Mouse (Mus musculus) liver, adult 2 months (tissue): Measurements from ENCODE around the gene Hbq1a. TPM values are rescaled to one million over a fixed set of nuclear protein-coding genes. Genes with fewer than 3 reads are reported as not detected.

Source experiments
- DNase-seq: peaks from one replicate; pipeline ENCODE4 v3.0.0-alpha.2; 2011; ENCODE audit warnings: low read depth, low spot score; ENCODE audit errors: extremely low read depth
- H3K27ac ChIP-seq: fragments of 200-500 bp; replicated peaks from 2 replicates; pipeline ENCODE4 v1.5.1; 2012; ENCODE audit warnings: low read depth, mild to moderate bottlenecking, control low read depth, inconsistent platforms, low read length; ENCODE audit not compliant: insufficient read depth
- H3K27me3 ChIP-seq: fragments of 200-500 bp; 2 replicates; pipeline ENCODE4 v1.6.1; 2012; ENCODE audit warnings: mild to moderate bottlenecking, moderate library complexity, low read length, inconsistent platforms; ENCODE audit not compliant: control insufficient read depth, insufficient read depth
- H3K36me3 ChIP-seq: fragments of 200-500 bp; 2 replicates; pipeline ENCODE4 v1.6.1; 2012; ENCODE audit warnings: low read length, inconsistent platforms; ENCODE audit not compliant: control insufficient read depth, insufficient read depth
- H3K4me1 ChIP-seq: fragments of 200-500 bp; 2 replicates; pipeline ENCODE4 v1.6.1; 2011; ENCODE audit warnings: low read length; ENCODE audit not compliant: control insufficient read depth, insufficient read depth
- H3K4me3 ChIP-seq: fragments of 200-500 bp; 2 replicates; pipeline ENCODE4 v1.5.1; 2011; ENCODE audit warnings: low read depth, mild to moderate bottlenecking, control low read depth, low read length, moderate library complexity; ENCODE audit not compliant: insufficient read depth
- H3K79me2 ChIP-seq: fragments of 200-500 bp; 2 replicates; pipeline ENCODE4 v1.6.1; 2012; ENCODE audit warnings: inconsistent platforms, mild to moderate bottlenecking, low read length, moderate library complexity; ENCODE audit not compliant: control insufficient read depth, insufficient read depth
- H3K9ac ChIP-seq: fragments of 200-500 bp; 2 replicates; pipeline ENCODE4 v1.6.1; 2012; ENCODE audit warnings: low read depth, mild to moderate bottlenecking, control low read depth, inconsistent platforms, low read length
- CTCF ChIP-seq: fragments of 200-500 bp; IDR thresholded peaks from 2 replicates; pipeline ENCODE4 v1.5.1; 2011; ENCODE audit warnings: low read depth, low read length, control low read depth
- POLR2A ChIP-seq: fragments of 200-500 bp; IDR thresholded peaks from 2 replicates; pipeline ENCODE4 v1.6.1; 2011; ENCODE audit warnings: low read length, control low read depth; ENCODE audit not compliant: insufficient read depth; ENCODE audit errors: extremely low read depth
- WGBS: fragments of 180-500 bp; shearing (Covaris S2); methylation state at CpG from one replicate; pipeline ENCODE4 v1.1.7; 2018; 5-methylcytosine and 5-hydroxymethylcytosine counted together
- polyA plus RNA-seq: library from polyadenylated mRNA; depleted of rRNA; stranded (reverse); fragments of >200 nt; gene quantifications from 2 replicates; pipeline ENCODE4 v1.2.3, GENCODE M21; 2012; rRNA removed
- total RNA-seq: library from RNA; depleted of rRNA; stranded (reverse); fragments of >200 nt; gene quantifications from 2 replicates; pipeline ENCODE4 v1.2.3, GENCODE M21; 2014; rRNA removed

Hbq1a gene
- total and polyA plus RNA-seq, 2 experiments, result 0.46 TPM; not detected in 1

- DNase-seq, result no peak
- Histone ChIP-seq H3K27me3 (0 out of 2 replicates have a peak, but pooled peaks cover 4% of the 10 kb centered on the region), H3K79me2 (no peaks in the 10 kb centered on the region), H3K36me3 (no peaks in the 10 kb centered on the region), H3K27ac (no peak overlapping the region), H3K4me3 (peak overlapping the region; percentile 46), H3K4me1 (peaks cover 1% of the 10 kb centered on the region; the same call in 1 of the 2 replicates), H3K9ac (peak overlapping the region; percentile 54)
- TF ChIP-seq CTCF (no peak), POLR2A (no peak)
- 8% methylated on average over 10 of the region's 10 CpGs for WGBS
Observed at GRCm38 (mm10) chr11:32347264-32347606, 47.4 kb downstream of the Hbq1a start.

GRCm38 (mm10) chr11:32347607-32348432, 48.0 kb downstream of the Hbq1a start, which contains the start of gene Sh3pxd2b:
Gene Sh3pxd2b (plus strand): TSS chr11:32347820.
- Histone ChIP-seq H3K36me3 (no peaks in the 10 kb centered on the region), H3K27me3 (0 out of 2 replicates have a peak, but pooled peaks cover 4% of the 10 kb centered on the region), H3K27ac (no peak within 1 kb of the TSS), H3K9ac (peak within 1 kb of the TSS; percentile 87), H3K4me3 (peak within 1 kb of the TSS; percentile 83), H3K4me1 (peaks cover 1% of the 10 kb centered on the region; the same call in 1 of the 2 replicates), H3K79me2 (no peaks in the 10 kb centered on the region)
- TF ChIP-seq CTCF, result no peak
- no peak for TF ChIP-seq POLR2A
- WGBS, result 2% methylated on average over 80 of the region's 86 CpGs
- no peak for DNase-seq

- no peak for TF ChIP-seq CTCF
- no peak for TF ChIP-seq POLR2A
- Histone ChIP-seq H3K9ac (peak overlapping the region; percentile 87), H3K4me1 (peaks cover 1% of the 10 kb centered on the region; the same call in 1 of the 2 replicates), H3K36me3 (no peaks in the 10 kb centered on the region), H3K27ac (no peak overlapping the region), H3K27me3 (0 out of 2 replicates have a peak, but pooled peaks cover 4% of the 10 kb centered on the region), H3K79me2 (no peaks in the 10 kb centered on the region), H3K4me3 (peak overlapping the region; percentile 32)
- WGBS, result 62% methylated on average over 9 of the region's 9 CpGs
- DNase-seq, result no peak
Observed at GRCm38 (mm10) chr11:32348433-32349283, 48.8 kb downstream of the Hbq1a start.

- no peak for DNase-seq
- H3K9ac ChIP-seq, result no peak overlapping the region
- 84% methylated on average over 13 of the region's 13 CpGs for WGBS
Observed at GRCm38 (mm10) chr11:32349284-32349953, 49.5 kb downstream of the Hbq1a start.

More at GRCm38 (mm10) chr11:32349284-32349953, 49.5 kb downstream of the Hbq1a start:
- Histone ChIP-seq H3K27ac (no peak overlapping the region), H3K4me1 (peaks cover 1% of the 10 kb centered on the region; the same call in 1 of the 2 replicates), H3K36me3 (no peaks in the 10 kb centered on the region), H3K27me3 (0 out of 2 replicates have a peak, but pooled peaks cover 4% of the 10 kb centered on the region), H3K4me3 (no peak overlapping the region), H3K79me2 (no peaks in the 10 kb centered on the region)
- TF ChIP-seq CTCF, result no peak
- TF ChIP-seq POLR2A, result no peak

Other genes starting within 250 kb of the Hbq1a start
- gene Il9r, start 99.8 kb upstream of the Hbq1a start, total RNA-seq, result 0.20 TPM in 1 of 2 replicates, not detected in the other
- gene Il9r, start 99.8 kb upstream of the Hbq1a start, polyA plus RNA-seq, result 0.06 and 0.07 TPM in 2 replicates
- gene Snrnp25, start 94.7 kb upstream of the Hbq1a start, total RNA-seq, result 10.9 and 11.7 TPM in 2 replicates
- gene Snrnp25, start 94.7 kb upstream of the Hbq1a start, polyA plus RNA-seq, result 6.0 and 7.6 TPM in 2 replicates
- gene Rhbdf1, start 77.8 kb upstream of the Hbq1a start, total RNA-seq, result 3.1 and 3.8 TPM in 2 replicates
- 11.1 and 18.0 TPM in 2 replicates for gene Rhbdf1, start 77.8 kb upstream of the Hbq1a start, polyA plus RNA-seq
- 9.0 and 10.3 TPM in 2 replicates for gene Mpg, start 73.6 kb upstream of the Hbq1a start, total RNA-seq
- 7.1 and 9.1 TPM in 2 replicates for gene Mpg, start 73.6 kb upstream of the Hbq1a start, polyA plus RNA-seq
- gene Nprl3, start 32.4 kb upstream of the Hbq1a start, total RNA-seq, result 12.7 and 13.4 TPM in 2 replicates
- 46.7 and 65.4 TPM in 2 replicates for gene Nprl3, start 32.4 kb upstream of the Hbq1a start, polyA plus RNA-seq
- gene Hba-x, start 23.7 kb upstream of the Hbq1a start, total RNA-seq, result not detected in 2 replicates
- not detected in 2 replicates for gene Hba-x, start 23.7 kb upstream of the Hbq1a start, polyA plus RNA-seq
- 146 and 208 TPM in 2 replicates for gene Hba-a1, start 16.6 kb upstream of the Hbq1a start, total RNA-seq
- gene Hba-a1, start 16.6 kb upstream of the Hbq1a start, polyA plus RNA-seq, result 354 and 696 TPM in 2 replicates
- not detected in 2 replicates for gene Hbq1b, start 13.1 kb upstream of the Hbq1a start, total RNA-seq
- gene Hbq1b, start 13.1 kb upstream of the Hbq1a start, polyA plus RNA-seq, result not detected in 2 replicates
- gene Hba-a2, start 3.6 kb upstream of the Hbq1a start, total RNA-seq, result 243 and 388 TPM in 2 replicates
- gene Hba-a2, start 3.6 kb upstream of the Hbq1a start, polyA plus RNA-seq, result 604 and 869 TPM in 2 replicates
- 0.18 and 0.47 TPM in 2 replicates for gene Sh3pxd2b, start 47.8 kb downstream of the Hbq1a start, total RNA-seq
- 0.23 and 0.24 TPM in 2 replicates for gene Sh3pxd2b, start 47.8 kb downstream of the Hbq1a start, polyA plus RNA-seq
- 1.5 and 2.2 TPM in 2 replicates for gene Ubtd2, start 155.3 kb downstream of the Hbq1a start, total RNA-seq
- gene Ubtd2, start 155.3 kb downstream of the Hbq1a start, polyA plus RNA-seq, result 1.8 TPM in 2 replicates
- gene Efcab9, start 232.0 kb downstream of the Hbq1a start, total RNA-seq, result 0.34 TPM in 1 of 2 replicates, not detected in the other
- not detected in 2 replicates for gene Efcab9, start 232.0 kb downstream of the Hbq1a start, polyA plus RNA-seq
- gene Stk10, start 233.2 kb downstream of the Hbq1a start, total RNA-seq, result 2.0 and 2.5 TPM in 2 replicates
- gene Stk10, start 233.2 kb downstream of the Hbq1a start, polyA plus RNA-seq, result 2.0 and 2.4 TPM in 2 replicates